Mouse (Mus musculus): ENCODE measurements around the gene A630076J17Rik.

- TF ChIP-seq CTCF (IDR thresholded peaks at IDR 0.05; ENCODE audit: insufficient read depth, low read depth, low read length) (no peak), POLR2A (IDR thresholded peaks at IDR 0.05; ENCODE audit: insufficient read depth, low read depth, low read length) (no peak)
Observed at GRCm38 (mm10) chr3:107185597-107185996, 44.8 kb upstream of the A630076J17Rik start.

Data from olfactory bulb, adult 2 months (tissue).